Mouse (Mus musculus) intestine, postnatal 0 days (tissue): ENCODE measurements around the gene Gm49396. TPM values are rescaled to one million over a fixed set of nuclear protein-coding genes. Genes with fewer than 3 reads are reported as not detected.
A peak's percentile ranks its signal among the peaks of the same experiment; 100 is the strongest.

Experiments
- ATAC-seq: fragments of 200-750 bp; cut with Nextera tagmentation; 2 replicates; pipeline ENCODE4 v1.8.0; 2017; ENCODE audit warnings: mild to moderate bottlenecking, moderate TSS enrichment, moderate library complexity
- H3K27ac ChIP-seq: fragments of 300-500 bp; sonication (generic); 2 replicates; pipeline ENCODE4 v1.5.1; 2014; ENCODE audit warnings: mild to moderate bottlenecking, low read depth, low read length, moderate library complexity
- H3K27me3 ChIP-seq: fragments of 300-500 bp; sonication (generic); replicated peaks from 2 replicates; pipeline ENCODE4 v1.6.1; 2014; ENCODE audit warnings: low read length, mixed read lengths; ENCODE audit not compliant: control insufficient read depth, insufficient read depth
- H3K36me3 ChIP-seq: fragments of 300-500 bp; sonication (generic); 2 replicates; pipeline ENCODE4 v1.6.1; 2014; ENCODE audit warnings: mild to moderate bottlenecking, moderate library complexity; ENCODE audit not compliant: control insufficient read depth, insufficient read depth
- H3K4me1 ChIP-seq: fragments of 300-500 bp; sonication (generic); replicated peaks from 2 replicates; pipeline ENCODE4 v1.6.1; 2014; ENCODE audit warnings: antibody characterized with exemption, low read length, mixed read lengths; ENCODE audit not compliant: control insufficient read depth, insufficient read depth
- H3K4me2 ChIP-seq: fragments of 300-500 bp; sonication (generic); replicated peaks from 2 replicates; pipeline ENCODE4 v1.6.1; 2014; ENCODE audit warnings: low read depth, mild to moderate bottlenecking, moderate library complexity
- H3K4me3 ChIP-seq: fragments of 300-500 bp; sonication (generic); 2 replicates; pipeline ENCODE4 v1.5.1; 2014; ENCODE audit warnings: low read depth, low read length
- H3K9ac ChIP-seq: fragments of 300-500 bp; sonication (generic); 2 replicates; pipeline ENCODE4 v1.6.1; 2014; ENCODE audit warnings: mild to moderate bottlenecking, low read depth, low read length
- H3K9me3 ChIP-seq: fragments of 300-500 bp; sonication (generic); 2 replicates; pipeline ENCODE4 v1.6.1; 2016; ENCODE audit warnings: mixed run types; ENCODE audit not compliant: control insufficient read depth
- CTCF ChIP-seq: sonication (generic); IDR thresholded peaks from 2 replicates; pipeline ENCODE4 v1.5.1; 2016; ENCODE audit warnings: low read depth, mild to moderate bottlenecking, control low read depth, antibody characterized with exemption, moderate library complexity
- WGBS: fragments of 180-500 bp; shearing (Covaris S2); extraction: QIAGEN DNeasy Blood & Tissue Kit; methylation state at CpG from one replicate; pipeline ENCODE4 v1.1.7; 2014; 5-methylcytosine and 5-hydroxymethylcytosine counted together
- polyA plus RNA-seq: library from polyadenylated mRNA; unstranded; fragments of >200 nt; fragmentation: Nextera tagmentation; extraction: Ambion mirVana; gene quantifications from 2 replicates; pipeline ENCODE4 v1.2.1, GENCODE M21; 2015

Gm49396 gene
- polyA plus RNA-seq, 1 experiment from 2014 or later: 0.83 TPM

GRCm38 (mm10) chr7:30524487-30524886 is 38.7 kb upstream of the Gm49396 start:
- ATAC-seq: no peak
- Histone ChIP-seq H3K27me3 (no peaks in the 10 kb centered on the region), H3K9me3 (no peaks in the 10 kb centered on the region), H3K4me3 (no peak overlapping the region), H3K4me1 (no peaks in the 10 kb centered on the region), H3K27ac (no peak overlapping the region), H3K9ac (no peak overlapping the region), H3K36me3 (peaks cover 31% of the 10 kb centered on the region), H3K4me2 (no peak overlapping the region)
- TF ChIP-seq CTCF: no peak
- WGBS: 90% methylated on average over 6 of the region's 6 CpGs

DNA sequence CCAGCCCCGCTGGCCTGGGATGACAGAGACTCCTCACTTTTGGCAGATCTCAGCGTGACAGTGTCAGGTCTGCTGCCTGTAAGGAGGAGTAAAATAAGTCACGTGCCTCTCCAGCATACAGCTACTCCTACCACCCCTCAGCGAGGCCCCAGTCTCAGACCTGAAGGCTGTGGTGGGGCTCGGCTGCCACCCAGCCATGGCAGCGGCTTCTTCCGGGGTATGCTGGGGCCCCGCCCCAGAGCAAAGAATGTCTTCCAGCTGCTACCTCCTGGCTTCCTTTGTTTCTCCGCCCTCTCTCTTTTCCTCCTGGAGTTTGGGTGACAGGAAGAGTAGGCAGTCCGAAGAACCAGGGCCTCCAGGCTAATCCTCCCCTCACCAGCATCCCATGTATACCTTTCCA is 37.2 kb upstream of the Gm49396 start:
- Histone ChIP-seq H3K4me1 (no peaks in the 10 kb centered on the region), H3K9ac (peak overlapping the region; percentile 35; the same call in 1 of the 2 replicates), H3K4me3 (peak overlapping the region; percentile 1), H3K36me3 (peaks cover 41% of the 10 kb centered on the region), H3K27me3 (no peaks in the 10 kb centered on the region), H3K4me2 (peak overlapping the region; percentile 60), H3K27ac (peak overlapping the region; percentile 16; the same call in 1 of the 2 replicates), H3K9me3 (no peaks in the 10 kb centered on the region)
- no peak for ATAC-seq
- WGBS: 19% methylated on average over 10 of the region's 10 CpGs
- TF ChIP-seq CTCF: no peak

GRCm38 (mm10) chr7:30526399-30526798 is 36.7 kb upstream of the Gm49396 start:
- peaks cover 41% of the 10 kb centered on the region for H3K36me3 ChIP-seq
- peak overlapping the region; percentile 60 for H3K4me2 ChIP-seq
- peak overlapping the region; percentile 35; the same call in 1 of the 2 replicates for H3K9ac ChIP-seq
- TF ChIP-seq CTCF: no peak
- H3K4me3 ChIP-seq: peak overlapping the region; percentile 1
- peak overlapping the region; percentile 16; the same call in 1 of the 2 replicates for H3K27ac ChIP-seq
- H3K9me3 ChIP-seq: no peaks in the 10 kb centered on the region
- no peaks in the 10 kb centered on the region for H3K27me3 ChIP-seq
- no peak for ATAC-seq
- H3K4me1 ChIP-seq: no peaks in the 10 kb centered on the region
- 34% methylated on average over 17 of the region's 17 CpGs for WGBS

- H3K27ac ChIP-seq: no peak overlapping the region
- no peaks in the 10 kb centered on the region for H3K4me1 ChIP-seq
- no peaks in the 10 kb centered on the region for H3K9me3 ChIP-seq
- H3K9ac ChIP-seq: no peak overlapping the region
- no peak for TF ChIP-seq CTCF
- no peak overlapping the region for H3K4me3 ChIP-seq
- ATAC-seq: no peak
- 84% methylated on average over 14 of the region's 14 CpGs for WGBS
- H3K36me3 ChIP-seq: peaks cover 41% of the 10 kb centered on the region
- H3K4me2 ChIP-seq: no peak overlapping the region
- no peaks in the 10 kb centered on the region for H3K27me3 ChIP-seq
These were observed 36.2 kb upstream of the Gm49396 start for GRCm38 (mm10) chr7:30526981-30527380.

DNA sequence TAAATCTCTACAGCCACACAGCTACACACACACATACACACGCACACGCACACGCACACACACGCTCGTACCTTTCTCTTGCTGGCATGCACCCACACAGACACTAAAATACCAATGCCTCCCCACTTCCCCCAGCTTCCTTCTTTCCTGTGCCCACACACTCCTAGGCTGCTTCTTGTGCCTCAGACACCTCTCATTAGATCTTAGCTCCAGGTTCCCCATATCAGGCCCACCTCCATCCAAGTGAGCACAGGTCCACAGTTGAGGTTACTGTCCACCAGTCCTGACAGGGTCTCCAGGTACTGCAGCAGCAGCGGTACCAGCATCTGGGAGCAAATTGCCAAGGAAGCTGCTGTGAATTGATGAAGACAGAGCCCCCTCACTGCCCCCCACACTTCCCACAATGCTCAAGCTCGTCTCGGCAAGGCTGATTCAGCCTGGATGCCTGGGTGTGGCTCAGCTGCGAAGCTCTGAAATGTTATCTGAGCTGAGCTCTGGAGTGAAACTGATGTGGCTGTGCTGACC is 31.8 kb upstream of the Gm49396 start:
- H3K4me3 ChIP-seq: no peak overlapping the region
- H3K36me3 ChIP-seq: peaks cover 25% of the 10 kb centered on the region
- 77% methylated on average over 9 of the region's 9 CpGs for WGBS
- H3K27me3 ChIP-seq: no peaks in the 10 kb centered on the region
- TF ChIP-seq CTCF: no peak
- no peaks in the 10 kb centered on the region for H3K9me3 ChIP-seq
- H3K4me1 ChIP-seq: peaks cover 3% of the 10 kb centered on the region; the same call in 1 of the 2 replicates
- 0 out of 2 replicates have a peak overlapping the region, but pooled peaks have one; percentile 1 for H3K27ac ChIP-seq
- H3K9ac ChIP-seq: no peak overlapping the region
- no peak for ATAC-seq
- no peak overlapping the region for H3K4me2 ChIP-seq

DNA sequence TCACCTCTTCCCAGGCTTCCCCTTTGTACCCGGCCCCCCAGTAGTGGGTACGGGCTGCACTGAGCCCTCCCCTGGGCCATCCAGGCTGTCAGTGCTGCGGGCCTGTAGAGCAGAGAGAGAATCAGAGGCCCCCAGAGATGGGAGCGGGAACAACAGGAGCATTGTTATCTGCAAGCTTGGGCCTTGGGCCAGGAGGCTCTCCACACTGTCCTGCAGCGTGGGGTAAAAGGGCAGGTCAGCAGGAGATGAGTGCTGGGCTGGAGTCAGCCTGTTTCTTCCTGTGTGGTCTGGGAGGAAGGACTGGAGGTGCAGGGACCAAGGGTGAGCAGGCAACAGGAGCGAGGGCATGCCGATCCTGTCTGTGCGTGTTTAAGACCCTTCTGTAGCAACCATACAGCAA is 30.2 kb upstream of the Gm49396 start:
- no peak for ATAC-seq
- Histone ChIP-seq H3K9ac (no peak overlapping the region), H3K27ac (no peak overlapping the region)

More for the DNA sequence above, 30.2 kb upstream of the Gm49396 start:
- no peaks in the 10 kb centered on the region for H3K9me3 ChIP-seq
- no peak overlapping the region for H3K4me3 ChIP-seq
- H3K4me2 ChIP-seq: no peak overlapping the region
- TF ChIP-seq CTCF: no peak
- peaks cover 25% of the 10 kb centered on the region for H3K36me3 ChIP-seq
- 48% methylated on average over 8 of the region's 8 CpGs for WGBS
- no peaks in the 10 kb centered on the region for H3K27me3 ChIP-seq
- H3K4me1 ChIP-seq: peaks cover 3% of the 10 kb centered on the region; the same call in 1 of the 2 replicates
